In genomic region chr5:34957015-34957414, GRCm38 (mm10) we compare ENCODE assay signal across 9 mouse cellular contexts. TPM values are rescaled to one million over a fixed set of nuclear protein-coding genes. Genes with fewer than 3 reads are reported as not detected.
DNase-seq lines count a peak whose midpoint lies in the region; ATAC-seq and TF ChIP-seq lines count a peak whose summit lies in the region.
"Had no signal": no experiment of that assay in that cellular context is flagged by ENCODE, and none has a peak within 500 bp of the region (broad histone marks: within the 10 kb centered on the region; RNA-seq: fewer than 3 reads in every experiment).

No protein-coding gene starts in this region.

- H3ac ChIP-seq in myocyte (ENCODE audit: control insufficient read depth, insufficient read length), result no peak overlapping the region

- H3K36me3 ChIP-seq in hindbrain, postnatal 0 days (ENCODE audit: insufficient read depth, low read length), result no peaks in the 10 kb centered on the region
- no peaks in the 10 kb centered on the region for H3K36me3 ChIP-seq in myocyte (ENCODE audit: control insufficient read depth, insufficient read depth)
- H3K36me3 ChIP-seq in kidney, embryonic 16.5 days (ENCODE audit: insufficient read depth, low read length), result no peaks in the 10 kb centered on the region

- no peak for TF ChIP-seq POLR2A in myocyte (IDR thresholded peaks at IDR 0.05; ENCODE audit: insufficient read length, low read depth)

- no peaks in the 10 kb centered on the region for H3K27me3 ChIP-seq in hindbrain, postnatal 0 days (ENCODE audit: insufficient read depth, low read length)
- no peaks in the 10 kb centered on the region for H3K27me3 ChIP-seq in myocyte (ENCODE audit: control insufficient read depth, insufficient read depth, insufficient read length)
- no peaks in the 10 kb centered on the region for H3K27me3 ChIP-seq in kidney, embryonic 16.5 days (ENCODE audit: insufficient read depth, low read length)
- H3K27me3 ChIP-seq: neural tube, embryonic 12.5 days had no signal

- H3K27ac ChIP-seq in hindbrain, postnatal 0 days, result peak overlapping the region; percentile 61
- H3K27ac ChIP-seq in kidney, embryonic 16.5 days (ENCODE audit: low read length), result no peak overlapping the region
- H3K27ac ChIP-seq: neural tube, embryonic 12.5 days had no signal

- WGBS in hindbrain, postnatal 0 days, result 21% methylated on average over 2 of the region's 2 CpGs
- 64% methylated on average over 2 of the region's 2 CpGs for WGBS in kidney, embryonic 16.5 days

- peak; percentile 57 to 68 for DNase-seq in cerebellum, postnatal 10 days
- DNase-seq in cerebellum, adult 8-10 months, result no peak
- DNase-seq in layer of hippocampus, adult 11-12 months (ENCODE audit: low spot score), result peak; percentile 33
- no peak for DNase-seq in layer of hippocampus, adult 9-10 months (ENCODE audit: low spot score)
- DNase-seq in hindbrain, postnatal 0 days (ENCODE audit: low spot score), result peak; percentile 82
- DNase-seq in kidney, adult 8-10 months, result no peak

- ATAC-seq in hindbrain, postnatal 0 days, result peak; percentile 90
- ATAC-seq in kidney, embryonic 16.5 days (ENCODE audit: low FRiP score, low TSS enrichment), result no peak

- no peak for TF ChIP-seq CTCF in hindbrain, postnatal 0 days (IDR thresholded peaks at IDR 0.05; ENCODE audit: low read depth)

- peaks cover 13% of the 10 kb centered on the region for H3K79me2 ChIP-seq in myocyte (ENCODE audit: control insufficient read depth, insufficient read depth)

- H3K9ac ChIP-seq in hindbrain, postnatal 0 days (replicated peaks; ENCODE audit: low read length), result no peak overlapping the region
- H3K9ac ChIP-seq in kidney, embryonic 16.5 days (replicated peaks; ENCODE audit: low read length), result no peak overlapping the region
- H3K9ac ChIP-seq: neural tube, embryonic 12.5 days had no signal

- H3K4me3 ChIP-seq in hindbrain, postnatal 0 days (ENCODE audit: low read length), result no peak overlapping the region
- H3K4me3 ChIP-seq in myocyte, result no peak overlapping the region
- H3K4me3 ChIP-seq in kidney, embryonic 16.5 days (ENCODE audit: low read length), result no peak overlapping the region
- H3K4me3 ChIP-seq: neural tube, embryonic 12.5 days had no signal

- H3K4me1 ChIP-seq in hindbrain, postnatal 0 days (ENCODE audit: insufficient read depth, low read length), result peaks cover 36% of the 10 kb centered on the region
- peaks cover 19% of the 10 kb centered on the region; the same call in 1 of the 2 replicates for H3K4me1 ChIP-seq in kidney, embryonic 16.5 days (ENCODE audit: insufficient read depth, low read length)

- no peak overlapping the region for H3K4me2 ChIP-seq in hindbrain, postnatal 0 days (ENCODE audit: low read depth, low read length)
- peak overlapping the region; percentile 46 for H3K4me2 ChIP-seq in myocyte (ENCODE audit: low read depth)
- H3K4me2 ChIP-seq in kidney, embryonic 16.5 days (replicated peaks; ENCODE audit: low read depth, low read length), result no peak overlapping the region
- H3K4me2 ChIP-seq: neural tube, embryonic 12.5 days had no signal

- H3K9me3 ChIP-seq in hindbrain, postnatal 0 days (ENCODE audit: low read length), result no peaks in the 10 kb centered on the region
- H3K9me3 ChIP-seq in kidney, embryonic 16.5 days (ENCODE audit: low read length), result peaks cover 7% of the 10 kb centered on the region; the same call in 1 of the 2 replicates
- H3K9me3 ChIP-seq: neural tube, embryonic 12.5 days had no signal

TF ChIP-seq in myocyte, 11 proteins besides CTCF, POLR2A, EP300 and RAD21:
- no peak for TF ChIP-seq SRF (IDR thresholded peaks at IDR 0.05; ENCODE audit: control insufficient read depth, insufficient read length, low read depth)
- TF ChIP-seq TCF3 (IDR thresholded peaks at IDR 0.05; ENCODE audit: insufficient read length, low read depth), result no peak
- TF ChIP-seq REST (IDR thresholded peaks at IDR 0.05; ENCODE audit: insufficient read depth, insufficient read length), result no peak
- peak in 2 of 3 experiments; percentile 23 to 30 for TF ChIP-seq MYOD1 (IDR thresholded peaks at IDR 0.05; ENCODE audit: control insufficient read depth in 1 of 3, insufficient read length in 2 of 3, low read depth in 2 of 3)
- no peak for TF ChIP-seq USF1 (IDR thresholded peaks at IDR 0.05; ENCODE audit: low read depth)
- peak in 1 of 3 experiments; percentile 34 for TF ChIP-seq MYOG (IDR thresholded peaks at IDR 0.05; ENCODE audit: control insufficient read depth in 1 of 3, insufficient read depth in 1 of 3, insufficient read length in 2 of 3, low read depth in 2 of 3)

RNA-seq across cellular contexts. Expression of gene Rgs12, which starts 7.8 kb away (rescaled TPM):
- 57.9 and 62.5 TPM in 2 replicates for total RNA-seq in hindbrain, postnatal 0 days (2014; rRNA removed)
- 32.3 and 35.1 TPM in 2 replicates for polyA plus RNA-seq in hindbrain, postnatal 0 days (2015; fragmentation: Nextera tagmentation; extraction: Ambion mirVana)
- polyA plus RNA-seq in myocyte (2012; fragmentation: generic; extraction: Trizol), result 30.5 TPM
- polyA plus RNA-seq in kidney, embryonic 16.5 days (2015; fragmentation: Nextera tagmentation; extraction: Ambion mirVana), result 32.4 and 34.7 TPM in 2 replicates

RNA-seq across cellular contexts. Expression of gene Msantd1, which starts 49.2 kb away (rescaled TPM):
- total RNA-seq in hindbrain, postnatal 0 days (2014; rRNA removed), result 8.8 and 10.0 TPM in 2 replicates
- 5.9 and 7.8 TPM in 2 replicates for polyA plus RNA-seq in hindbrain, postnatal 0 days (2015; fragmentation: Nextera tagmentation; extraction: Ambion mirVana)
- not detected for polyA plus RNA-seq in myocyte (2012; fragmentation: generic; extraction: Trizol)
- 0.27 and 0.95 TPM in 2 replicates for polyA plus RNA-seq in kidney, embryonic 16.5 days (2015; fragmentation: Nextera tagmentation; extraction: Ambion mirVana)

Comparison
In these comparisons a context has a peak if more than half of its experiments do, and no peak if none do; other contexts are left out.
1. DNase-seq: peak in cerebellum, postnatal 10 days (2 of 2), layer of hippocampus, adult 11-12 months (single experiment) and hindbrain, postnatal 0 days (single experiment); none in cerebellum, adult 8-10 months (single experiment), layer of hippocampus, adult 9-10 months (single experiment) and kidney, adult 8-10 months (0 of 2).